Mouse (Mus musculus) embryonic fibroblast, embryonic 13.5 days (primary cell): Measurements from ENCODE around the gene A530032D15Rik.
"Not testable (repeated sequence)": the region's sequence is repeated elsewhere in the genome, so short reads cannot be mapped to it uniquely, and the experiment has no call there.

Experiments used
- CTCF ChIP-seq: IDR thresholded peaks from 2 replicates; pipeline ENCODE4 v1.5.1; 2011; ENCODE audit warnings: mild to moderate bottlenecking, control low read depth, low read length, moderate library complexity, borderline replicate concordance; ENCODE audit not compliant: insufficient read depth
- POLR2A ChIP-seq: IDR thresholded peaks from 2 replicates; pipeline ENCODE4 v1.6.1; 2011; ENCODE audit warnings: low read depth, mild to moderate bottlenecking, control low read depth, low read length, moderate library complexity

- TF ChIP-seq CTCF, POLR2A: not testable (repeated sequence)
Observed at GRCm38 (mm10) chr1:85155151-85155550, 45.5 kb upstream of the A530032D15Rik start.
